Mouse (Mus musculus) cortical plate, adult 2 months (tissue): ENCODE measurements around the gene Slc25a42.

Source experiments
- CTCF ChIP-seq: fragments of 200-500 bp; IDR thresholded peaks from 2 replicates; pipeline ENCODE4 v1.5.1; 2011; ENCODE audit warnings: mild to moderate bottlenecking, control low read depth, low read length; ENCODE audit not compliant: insufficient read depth; ENCODE audit errors: extremely low read depth
- POLR2A ChIP-seq: fragments of 200-500 bp; IDR thresholded peaks from 2 replicates; pipeline ENCODE4 v1.6.1; 2011; ENCODE audit warnings: mild to moderate bottlenecking, low read length, control low read depth; ENCODE audit not compliant: insufficient read depth; ENCODE audit errors: extremely low read depth

DNA sequence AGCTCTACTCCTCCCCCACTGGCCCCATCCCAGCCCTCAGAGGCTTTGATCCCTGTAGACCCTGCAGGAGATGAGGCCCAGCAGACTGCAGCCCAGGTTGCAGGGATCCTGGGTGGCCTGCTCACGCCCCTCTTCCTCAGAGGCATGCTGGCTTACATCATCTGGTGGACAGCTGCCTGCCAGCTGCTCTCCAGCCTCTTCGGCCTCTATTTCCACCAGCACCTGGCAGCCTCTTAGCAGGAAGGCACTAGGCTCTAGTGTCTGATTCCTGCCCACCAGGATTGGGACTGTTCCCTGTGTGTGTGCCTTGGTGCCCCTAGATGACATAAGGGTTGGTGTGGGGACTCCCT is 30.2 kb downstream of the Slc25a42 start:
- TF ChIP-seq POLR2A, result no peak
- TF ChIP-seq CTCF, result no peak
